Mouse (Mus musculus) c-Kit-positive CD71-positive TER-119-negative erythroid progenitor cells, embryonic 14.5 days (primary cell): Measurements from ENCODE around the gene U90926.

ENCODE experiments used
- DNase-seq: peaks from one replicate; pipeline ENCODE4 v3.0.0-alpha.2; 2013; ENCODE audit warnings: low read depth

U90926 gene

GRCm38 (mm10) chr5:92215308-92215707 is at the start of gene U90926:
Gene U90926 (minus strand): TSS chr5:92215408.
- no peak for DNase-seq

GRCm38 (mm10) chr5:92263761-92264359 is 48.7 kb upstream of the U90926 start:
- DNase-seq: no peak

- no peak for DNase-seq
These were observed 47.4 kb upstream of the U90926 start for GRCm38 (mm10) chr5:92262646-92263045.

GRCm38 (mm10) chr5:92256218-92256617 is 41.0 kb upstream of the U90926 start, which contains the start of gene Ppef2:
Gene Ppef2 (minus strand): TSS chr5:92256278.
- DNase-seq: no peak

- no peak for DNase-seq
These were observed 39.3 kb upstream of the U90926 start for GRCm38 (mm10) chr5:92254476-92254875.

GRCm38 (mm10) chr5:92252797-92253343 is 37.7 kb upstream of the U90926 start:
- no peak for DNase-seq

GRCm38 (mm10) chr5:92252031-92252430 is 36.8 kb upstream of the U90926 start:
- DNase-seq: no peak

GRCm38 (mm10) chr5:92248614-92249013 is 33.4 kb upstream of the U90926 start:
- no peak for DNase-seq

GRCm38 (mm10) chr5:92245483-92245882 is 30.3 kb upstream of the U90926 start:
- DNase-seq: no peak

GRCm38 (mm10) chr5:92244900-92245299 is 29.7 kb upstream of the U90926 start:
- DNase-seq: no peak

- DNase-seq: no peak
These were observed 25.6 kb upstream of the U90926 start for GRCm38 (mm10) chr5:92240769-92241168.

- DNase-seq: no peak
These were observed 24.4 kb upstream of the U90926 start for GRCm38 (mm10) chr5:92239333-92240232.

- DNase-seq: no peak
These were observed 19.8 kb upstream of the U90926 start for GRCm38 (mm10) chr5:92234939-92235557.

- DNase-seq: no peak
These were observed 18.2 kb upstream of the U90926 start for GRCm38 (mm10) chr5:92233366-92233765.

GRCm38 (mm10) chr5:92231836-92232235 is 16.6 kb upstream of the U90926 start:
- no peak for DNase-seq

- DNase-seq: no peak
These were observed 15.1 kb upstream of the U90926 start for GRCm38 (mm10) chr5:92230306-92230705.

- DNase-seq: no peak
These were observed 14.3 kb upstream of the U90926 start for GRCm38 (mm10) chr5:92229514-92229913.

- no peak for DNase-seq
These were observed 13.6 kb upstream of the U90926 start for GRCm38 (mm10) chr5:92228776-92229175.

GRCm38 (mm10) chr5:92227782-92228181 is 12.6 kb upstream of the U90926 start:
- no peak for DNase-seq

- no peak for DNase-seq
These were observed 5.2 kb upstream of the U90926 start for GRCm38 (mm10) chr5:92220287-92220902.

- no peak for DNase-seq
These were observed 4.6 kb upstream of the U90926 start for GRCm38 (mm10) chr5:92219826-92220225.
